Mouse (Mus musculus): ENCODE results near the gene Fam210b. TPM values are rescaled to one million over a fixed set of nuclear protein-coding genes. Genes with fewer than 3 reads are reported as not detected.
A peak's percentile ranks its signal among the peaks of the same experiment; 100 is the strongest.
"Not testable (repeated sequence)": the region's sequence is repeated elsewhere in the genome, so short reads cannot be mapped to it uniquely, and the experiment has no call there.

Fam210b gene
- 1 to 10 TPM; 3.2 to 3.4 TPM for total RNA-seq (2021)
- long read RNA-seq, experiment 1, transcript Fam210b-201 (3 exons, 3,617 nt): major isoform, 6 of 9 reads
- long read RNA-seq, experiment 1, partial matches to known transcripts: 0 of 9 reads
- long read RNA-seq, experiment 1, other reads (novel, unspliced or antisense): 3 of 9 reads
- long read RNA-seq, experiment 2, partial matches to known transcripts: 0 of 7 reads
- long read RNA-seq, experiment 2, other reads (novel, unspliced or antisense): 3 of 7 reads

GRCm38 (mm10) chr2:172345258-172345738, at the start of gene Fam210b:
Fam210b (plus strand) TSS chr2:172345565.
- DNase-seq: peak; percentile 95

GRCm38 (mm10) chr2:172298083-172298482, 47.3 kb upstream of the Fam210b start:
- DNase-seq: no peak

- no peak for DNase-seq
Measured at GRCm38 (mm10) chr2:172298542-172298941, 46.8 kb upstream of the Fam210b start.

- no peak for DNase-seq
Measured at GRCm38 (mm10) chr2:172299126-172299921, 46.0 kb upstream of the Fam210b start.

GRCm38 (mm10) chr2:172302396-172302795, 43.0 kb upstream of the Fam210b start:
- no peak for DNase-seq

GRCm38 (mm10) chr2:172304118-172304708, 41.2 kb upstream of the Fam210b start:
- no peak for DNase-seq

GRCm38 (mm10) chr2:172305546-172305945, 39.8 kb upstream of the Fam210b start:
- not testable (repeated sequence) for DNase-seq

GRCm38 (mm10) chr2:172306544-172306943, 38.8 kb upstream of the Fam210b start:
- no peak for DNase-seq

GRCm38 (mm10) chr2:172311731-172312130, 33.6 kb upstream of the Fam210b start:
- no peak for DNase-seq

GRCm38 (mm10) chr2:172320878-172321277, 24.5 kb upstream of the Fam210b start:
- no peak for DNase-seq

GRCm38 (mm10) chr2:172328248-172328647, 17.1 kb upstream of the Fam210b start:
- DNase-seq: no peak

- DNase-seq: no peak
Measured at GRCm38 (mm10) chr2:172329179-172329578, 16.2 kb upstream of the Fam210b start.

GRCm38 (mm10) chr2:172338206-172338942, 7.0 kb upstream of the Fam210b start:
- DNase-seq: no peak

GRCm38 (mm10) chr2:172340936-172341335, 4.4 kb upstream of the Fam210b start:
- DNase-seq: no peak

GRCm38 (mm10) chr2:172341606-172342005, 3.8 kb upstream of the Fam210b start:
- DNase-seq: no peak

GRCm38 (mm10) chr2:172343751-172344150, 1.6 kb upstream of the Fam210b start:
- DNase-seq: no peak

GRCm38 (mm10) chr2:172344669-172345068, 696 bp upstream of the Fam210b start:
- DNase-seq: no peak

- peak; percentile 24 for DNase-seq
Measured at GRCm38 (mm10) chr2:172346034-172346929, 917 bp downstream of the Fam210b start.

GRCm38 (mm10) chr2:172346933-172347611, 1.7 kb downstream of the Fam210b start:
- no peak for DNase-seq

- DNase-seq: no peak
Measured at GRCm38 (mm10) chr2:172348297-172348950, 3.1 kb downstream of the Fam210b start.
